Mouse (Mus musculus): ENCODE data around the gene Rps17. TPM values are rescaled to one million over a fixed set of nuclear protein-coding genes. Genes with fewer than 3 reads are reported as not detected.
A peak's percentile ranks its signal among the peaks of the same experiment; 100 is the strongest.

The Rps17 gene
- total and polyA plus RNA-seq, 3 experiments, result 2,532 to 5,238 (median 5,063) TPM

DNA sequence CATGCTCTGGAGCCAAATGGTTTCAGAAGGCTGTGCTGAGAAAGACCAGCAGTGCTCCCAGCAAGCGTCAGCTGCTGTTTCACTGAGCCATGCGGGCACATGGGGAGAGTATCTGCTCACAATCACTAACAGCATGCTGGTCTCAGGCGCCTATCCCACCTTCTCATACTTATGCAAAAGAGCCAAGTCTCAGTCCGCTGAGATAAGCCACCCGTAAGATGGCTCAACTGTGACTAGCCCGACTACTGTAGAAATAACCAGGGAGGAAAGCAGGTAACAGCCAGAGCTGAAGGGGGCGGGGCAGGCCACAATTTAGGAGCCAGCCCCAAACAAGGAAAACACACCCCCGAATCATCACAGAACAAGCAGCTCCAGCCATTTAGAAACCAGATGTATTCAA lies 1.7 kb downstream of the Rps17 start:
- Histone ChIP-seq H3K9ac (ENCODE audit: insufficient read depth, low read depth) (peak overlapping the region; percentile 99), H3K4me2 (ENCODE audit: insufficient read depth, low read depth, poor library complexity, severe bottlenecking) (peak overlapping the region; percentile 89), H3K79me2 (replicated peaks; ENCODE audit: control insufficient read depth, extremely low read depth, insufficient read depth, poor library complexity, severe bottlenecking) (peaks cover 40% of the 10 kb centered on the region), H3K9me3 (replicated peaks; ENCODE audit: low read length) (no peaks in the 10 kb centered on the region), H3K36me3 (replicated peaks in 1 of 2; ENCODE audit: control insufficient read depth in 1 of 2, insufficient read depth in 1 of 2, low read length in 1 of 2) (peaks cover 54 to 62% of the 10 kb centered on the region in 2 experiments), H3K27me3 (replicated peaks) (no peaks in the 10 kb centered on the region), H3K4me1 (ENCODE audit: control insufficient read depth in 1 of 2, insufficient read depth in 2 of 2) (peaks cover 2 to 34% of the 10 kb centered on the region in 2 experiments; a peak in 2 of 4 replicates), H3K27ac (ENCODE audit: insufficient read depth, low read depth) (no peak overlapping the region), H3K4me3 (replicated peaks in 1 of 3; ENCODE audit: low read depth in 2 of 3, low read length in 2 of 3, poor library complexity in 1 of 3) (peak overlapping the region; percentile 89 to 100 (median 99))
- TF ChIP-seq POLR2AphosphoS2 (IDR thresholded peaks at IDR 0.05; ENCODE audit: low read depth, low read length) (no peak), MEF2A (IDR thresholded peaks at IDR 0.05; ENCODE audit: borderline replicate concordance, low read depth, low read length) (no peak), CHD2 (IDR thresholded peaks at IDR 0.05; ENCODE audit: low read length) (no peak), ZNF384 (IDR thresholded peaks at IDR 0.05; ENCODE audit: low read depth, low read length) (no peak), JUN (IDR thresholded peaks at IDR 0.05; ENCODE audit: insufficient read depth, low read depth, low read length) (no peak), ELF1 (IDR thresholded peaks at IDR 0.05; ENCODE audit: low read depth, low read length) (no peak), MAX (IDR thresholded peaks at IDR 0.05; ENCODE audit: low read length) (no peak; the same call in 1 of the 2 replicates), MYC (IDR thresholded peaks at IDR 0.05; ENCODE audit: low read depth, low read length) (no peak), MAZ (IDR thresholded peaks at IDR 0.05; ENCODE audit: low read depth, low read length) (no peak), MXI1 (IDR thresholded peaks at IDR 0.05; ENCODE audit: low read depth, low read length) (peak; percentile 55), GABPA (IDR thresholded peaks at IDR 0.05; ENCODE audit: insufficient replicate concordance, low read depth, low read length) (no peak), RCOR1 (conservative IDR thresholded peaks at IDR 0.05; ENCODE audit: low read depth, low read length) (no peak), JUND (conservative IDR thresholded peaks at IDR 0.05; ENCODE audit: low read depth, low read length) (no peak), IRF4 (IDR thresholded peaks at IDR 0.05; ENCODE audit: low read depth, low read length) (no peak), TBP (conservative IDR thresholded peaks at IDR 0.05; ENCODE audit: low read depth, low read length) (no peak), ZMIZ1 (IDR thresholded peaks at IDR 0.05; ENCODE audit: low read depth, low read length) (0 out of 2 replicates have a peak, but pooled peaks have one; percentile 12)
- dilution Hi-C loops (cut with MboI; ENCODE audit: extremely low pct_ligation_motif_present, extremely low pct_unique_long_range_greater_than_20kb, low sequenced_read_pairs), result no loop called here
- peak; percentile 51 for DNase-seq (ENCODE audit: extremely low read depth)
- in situ Hi-C loops (cut with MboI; ENCODE audit: low pct_ligation_motif_present, low pct_unique_long_range_greater_than_20kb, low sequenced_read_pairs), result loop anchor here (5.0 kb wide), 1 partner anchor 176 kb away; no protein-coding TSS in a partner anchor

DNA sequence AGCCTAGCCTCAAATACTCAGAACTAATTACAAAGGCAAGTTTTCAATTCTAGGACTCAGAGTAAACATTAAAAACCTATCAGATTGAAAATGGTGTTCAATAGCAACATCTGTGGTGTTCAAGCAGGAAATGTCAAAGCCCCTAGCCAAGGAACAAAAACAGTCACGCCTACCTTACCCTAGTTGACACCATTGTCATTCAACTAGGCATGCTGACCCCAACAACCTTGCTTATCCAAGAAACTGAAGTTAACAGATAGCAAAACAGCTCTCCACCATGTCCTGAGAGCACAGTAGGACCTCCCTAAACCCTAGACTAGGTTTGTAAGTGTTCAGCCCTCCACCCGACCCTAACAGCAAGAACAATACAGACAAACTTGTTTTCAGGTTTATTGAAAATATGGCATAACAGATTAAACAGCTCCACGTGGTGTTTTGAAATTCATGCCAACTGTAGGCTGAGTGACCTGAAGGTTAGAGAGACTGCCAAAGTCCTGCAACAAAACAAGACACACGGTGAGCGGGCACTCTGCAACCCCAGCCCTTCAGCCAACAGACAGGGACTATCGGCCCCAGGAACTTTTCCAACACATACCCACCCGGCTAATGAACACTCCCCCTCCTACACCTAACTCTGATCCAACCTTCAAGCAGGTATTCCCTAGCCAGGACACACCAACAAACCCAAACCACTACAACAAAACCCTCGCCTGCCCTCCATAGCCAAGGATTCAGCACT lies 2.5 kb downstream of the Rps17 start:
- Histone ChIP-seq H3K4me3 (replicated peaks in 1 of 3; ENCODE audit: low read depth in 2 of 3, low read length in 2 of 3, poor library complexity in 1 of 3) (peak overlapping the region; percentile 89 to 100 (median 99)), H3K9me3 (replicated peaks; ENCODE audit: low read length) (no peaks in the 10 kb centered on the region), H3K36me3 (replicated peaks in 1 of 2; ENCODE audit: control insufficient read depth in 1 of 2, insufficient read depth in 1 of 2, low read length in 1 of 2) (peaks cover 62 to 70% of the 10 kb centered on the region in 2 experiments), H3K4me1 (ENCODE audit: control insufficient read depth in 1 of 2, insufficient read depth in 2 of 2) (peaks cover 2 to 34% of the 10 kb centered on the region in 2 experiments; a peak in 2 of 4 replicates), H3K27me3 (replicated peaks) (no peaks in the 10 kb centered on the region), H3K4me2 (ENCODE audit: insufficient read depth, low read depth, poor library complexity, severe bottlenecking) (peak overlapping the region; percentile 89), H3K27ac (ENCODE audit: insufficient read depth, low read depth) (no peak overlapping the region), H3K79me2 (replicated peaks; ENCODE audit: control insufficient read depth, extremely low read depth, insufficient read depth, poor library complexity, severe bottlenecking) (peaks cover 40% of the 10 kb centered on the region), H3K9ac (ENCODE audit: insufficient read depth, low read depth) (peak overlapping the region; percentile 99)
- dilution Hi-C loops (cut with MboI; ENCODE audit: extremely low pct_ligation_motif_present, extremely low pct_unique_long_range_greater_than_20kb, low sequenced_read_pairs) (no loop called here), in situ Hi-C loops (cut with MboI; ENCODE audit: low pct_ligation_motif_present, low pct_unique_long_range_greater_than_20kb, low sequenced_read_pairs) (loop anchor here (5.0 kb wide), 1 partner anchor 175 kb away; no protein-coding TSS in a partner anchor)
- no peak for DNase-seq (ENCODE audit: extremely low read depth)
- TF ChIP-seq MAZ (IDR thresholded peaks at IDR 0.05; ENCODE audit: low read depth, low read length), result no peak
